Mouse (Mus musculus) adrenal gland, postnatal 4 days (tissue): ENCODE measurements around the gene Cactin. TPM values are rescaled to one million over a fixed set of nuclear protein-coding genes. Genes with fewer than 3 reads are reported as not detected.

ENCODE experiments used
- DNase-seq, 2 experiments: peaks; one replicate each; pipeline ENCODE4 v3.0.0; 2021 to 2022; ENCODE audit warnings: low spot score in 2 of 2, mixed read lengths in 2 of 2
- total RNA-seq, 2 experiments: library from RNA; stranded (reverse); gene quantifications; 2 replicates each; pipeline ENCODE4 v1.2.3; 2021

Cactin gene
- total RNA-seq, 2 experiments from 2014 or later: 43.8 to 44.4 TPM

- no peak for DNase-seq
Measured at GRCm38 (mm10) chr10:81340551-81341332, 19.8 kb downstream of the Cactin start.

DNA sequence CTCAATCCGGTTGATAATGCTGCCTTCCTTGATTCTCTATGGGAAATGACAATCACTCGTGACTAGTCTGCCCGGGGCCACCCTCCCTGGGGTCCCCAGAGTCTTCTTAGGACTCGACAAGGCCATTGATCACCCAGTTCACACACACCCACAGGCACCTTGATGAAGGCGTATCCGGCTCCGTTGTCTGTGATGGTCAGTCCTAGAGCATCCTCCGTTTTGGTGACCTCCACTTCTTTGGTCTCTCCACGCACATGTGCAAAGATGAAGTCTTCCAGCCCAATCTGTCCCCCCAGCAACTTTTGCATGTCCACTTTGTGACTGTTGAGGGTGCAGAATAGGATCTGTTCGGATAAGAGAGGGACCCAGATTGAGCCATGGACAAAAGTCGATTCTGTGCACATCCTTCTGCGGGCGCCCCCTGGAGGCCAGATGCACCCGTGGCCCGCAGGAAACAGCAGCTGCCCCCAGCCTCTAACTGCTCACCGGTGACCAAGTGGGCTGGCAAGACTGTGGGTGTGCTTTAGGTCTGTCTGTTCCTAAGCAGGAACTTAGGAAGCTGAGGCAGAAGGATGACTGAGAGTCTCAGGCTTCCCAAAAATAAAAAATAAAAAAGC is 20.5 kb downstream of the Cactin start:
- peak in 1 of 2 experiments; percentile 64 for DNase-seq

DNA sequence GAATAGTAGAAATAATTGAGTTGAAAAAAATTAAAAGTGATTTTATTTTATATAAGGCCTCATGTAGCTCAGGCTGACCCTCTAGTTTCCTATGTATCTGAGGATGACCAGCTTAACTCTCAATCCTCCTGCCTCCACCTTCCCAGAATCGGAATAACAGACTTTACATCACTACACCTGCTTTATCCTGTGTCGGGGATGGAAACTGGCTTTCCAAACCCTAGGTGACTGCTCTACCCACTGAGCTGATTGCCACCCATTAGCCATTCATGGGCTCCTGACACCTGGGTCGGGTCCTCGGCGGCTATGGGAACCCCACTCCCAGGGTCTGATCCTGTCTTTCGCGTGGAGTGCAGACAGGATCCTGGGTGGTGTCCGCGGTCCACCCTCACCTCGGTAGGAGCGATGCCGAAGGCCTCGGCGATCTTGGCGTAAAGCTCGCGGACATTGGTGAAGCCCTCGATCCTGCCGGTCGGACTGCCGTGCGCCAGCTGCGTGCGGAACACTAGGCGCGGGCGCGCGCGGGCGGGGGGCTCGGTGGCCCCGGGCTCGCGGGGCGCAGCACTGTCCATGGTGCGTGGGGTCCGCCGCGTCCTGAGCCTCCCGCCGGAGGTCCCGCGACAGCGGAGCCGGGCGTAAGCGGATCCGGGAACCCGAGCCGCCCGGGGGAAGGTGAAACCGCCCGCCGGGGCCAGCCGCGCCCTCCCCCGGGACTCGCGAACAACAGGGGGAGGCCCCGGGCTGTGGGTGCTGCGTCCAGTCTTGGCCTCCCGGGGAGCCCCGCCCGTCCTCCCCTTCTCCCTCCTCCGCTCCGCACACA is 22.0 kb downstream of the Cactin start, which contains the start of gene Gipc3:
Gene Gipc3, minus strand, starts transcription at position 581 of the 820 bp plus-strand sequence.
- no peak for DNase-seq

DNA sequence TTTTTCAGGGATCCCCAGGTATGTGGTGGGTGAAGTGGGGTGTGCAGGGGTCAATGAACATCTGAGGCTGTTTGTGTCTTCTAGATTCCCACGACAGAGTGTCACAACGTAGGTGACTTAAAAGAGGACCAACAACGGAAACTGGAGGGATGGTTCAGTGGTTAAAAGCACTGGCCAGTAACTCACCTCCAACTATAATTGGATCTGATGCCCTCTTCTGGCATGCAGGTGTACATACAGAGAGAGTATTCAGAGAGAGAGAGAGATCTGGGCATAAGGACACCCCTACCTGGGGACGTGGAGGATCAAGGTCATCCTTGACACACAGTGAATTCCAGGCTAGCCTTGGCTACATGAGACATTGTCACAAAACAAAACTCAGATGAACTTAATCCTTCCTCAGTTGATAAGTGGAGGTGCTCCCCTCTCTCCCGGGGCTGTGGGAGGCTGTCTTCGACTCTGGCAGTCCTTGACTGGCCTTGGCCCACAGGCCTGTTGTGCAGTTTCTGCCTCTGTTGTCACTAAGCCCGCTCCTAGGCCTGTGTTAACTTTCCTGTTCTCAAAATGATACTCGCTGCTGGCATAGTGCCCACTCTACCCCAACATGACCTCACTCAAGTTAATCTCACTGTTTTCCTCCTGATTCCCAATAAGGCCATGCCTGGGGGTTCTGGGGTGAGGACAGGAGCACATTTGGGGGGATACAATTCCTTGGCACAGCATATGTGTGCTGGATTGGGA is 23.7 kb downstream of the Cactin start:
- DNase-seq: no peak

DNA sequence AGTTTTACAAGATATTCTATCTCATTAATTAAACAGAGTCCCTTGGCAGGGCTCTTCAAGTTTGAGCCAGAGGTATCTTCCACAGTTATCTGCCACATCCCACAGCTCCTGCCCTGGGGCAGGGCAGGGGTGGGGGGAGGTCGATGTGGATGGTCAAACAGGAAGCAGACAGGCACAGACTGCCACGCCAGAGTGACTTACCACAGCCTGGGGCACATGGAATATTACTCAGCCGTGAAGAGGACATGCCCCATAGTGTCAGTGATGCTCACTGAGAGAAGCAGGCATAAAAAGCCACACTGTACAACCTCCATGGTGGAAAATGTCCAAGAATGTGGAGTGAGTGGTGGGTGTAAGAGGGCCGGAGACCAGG is 24.2 kb downstream of the Cactin start:
- DNase-seq: no peak

- peak in 1 of 2 experiments; percentile 55 for DNase-seq
Measured at GRCm38 (mm10) chr10:81346453-81347067, 25.7 kb downstream of the Cactin start.

DNA sequence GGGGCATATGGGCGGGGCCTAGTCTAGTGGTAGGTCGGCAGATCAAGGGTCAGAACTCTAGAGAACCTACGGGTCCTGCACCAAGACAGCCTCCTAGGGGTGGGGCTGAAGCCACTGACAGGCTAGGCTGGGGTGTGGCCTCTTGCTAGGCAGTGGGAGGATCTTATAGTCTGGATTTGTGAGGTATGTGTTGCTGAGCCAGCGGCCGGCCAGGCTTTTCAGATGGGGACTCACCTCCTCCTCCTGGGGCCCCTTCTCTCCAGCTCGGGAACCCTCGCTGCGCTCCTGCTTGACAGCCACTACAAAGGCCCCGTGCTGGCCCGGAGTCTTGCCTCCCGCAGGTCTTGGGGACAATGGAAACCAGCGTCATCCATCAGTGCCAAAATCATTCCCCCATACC is 28.2 kb downstream of the Cactin start:
- DNase-seq: no peak

GRCm38 (mm10) chr10:81349961-81350350 is 29.1 kb downstream of the Cactin start:
- DNase-seq: no peak

- DNase-seq: peak; percentile 97 to 98
Measured at GRCm38 (mm10) chr10:81350351-81351063, 29.6 kb downstream of the Cactin start, which contains the start of gene Hmg20b. TSS of gene Hmg20b (minus strand) at chr10:81350480.

DNA sequence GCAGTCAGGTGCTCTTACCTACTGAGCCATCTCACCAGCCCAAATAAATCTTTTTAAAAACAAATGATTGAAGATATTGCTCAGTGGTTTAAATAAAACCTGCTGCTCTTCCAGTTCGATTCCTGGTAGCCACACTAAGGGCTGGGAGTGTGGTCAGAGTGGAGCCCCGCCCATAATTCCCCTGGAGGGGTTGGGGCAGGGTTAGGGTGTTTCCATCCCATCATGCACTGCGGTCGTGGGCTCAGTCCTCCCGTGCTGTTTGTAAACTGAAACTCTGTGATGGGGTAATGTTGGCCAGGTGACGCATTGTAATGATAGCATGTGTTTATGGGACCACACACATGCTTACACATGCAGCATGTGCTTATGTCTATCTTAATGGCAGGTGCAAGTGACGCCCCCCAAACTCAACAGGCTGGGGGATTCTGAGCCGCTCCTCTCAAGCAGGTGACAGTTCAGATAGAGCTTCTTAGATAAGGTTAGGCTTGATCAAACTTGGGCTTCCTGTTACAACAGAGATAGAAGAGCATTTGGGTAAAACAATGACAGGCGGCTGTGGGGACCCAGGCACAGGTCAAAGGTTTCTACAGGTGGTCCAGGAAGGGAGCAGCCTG is 30.9 kb downstream of the Cactin start:
- no peak for DNase-seq

GRCm38 (mm10) chr10:81354738-81355477 is 34.0 kb downstream of the Cactin start:
- DNase-seq: no peak

DNA sequence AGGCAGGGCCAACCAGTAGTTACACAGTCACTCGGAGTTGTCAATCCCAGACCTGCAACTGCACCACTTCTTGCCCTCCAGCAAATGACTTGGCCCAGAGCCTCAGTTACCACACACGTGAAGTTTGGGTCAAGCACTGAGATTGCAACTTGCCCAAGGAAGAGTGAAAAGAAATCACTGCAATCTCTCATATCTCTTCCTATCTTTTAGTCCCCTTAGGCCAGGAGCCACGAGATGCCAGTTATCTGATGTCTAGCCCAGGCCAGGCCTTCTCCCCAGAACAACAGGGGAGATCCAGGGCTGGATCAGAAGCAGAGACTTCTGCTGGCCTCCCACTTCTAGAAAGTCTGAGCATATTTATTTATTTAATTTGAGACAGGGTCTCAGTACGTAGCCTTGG is 34.6 kb downstream of the Cactin start:
- DNase-seq: no peak

GRCm38 (mm10) chr10:81356352-81356990 is 35.6 kb downstream of the Cactin start:
- DNase-seq: no peak

DNA sequence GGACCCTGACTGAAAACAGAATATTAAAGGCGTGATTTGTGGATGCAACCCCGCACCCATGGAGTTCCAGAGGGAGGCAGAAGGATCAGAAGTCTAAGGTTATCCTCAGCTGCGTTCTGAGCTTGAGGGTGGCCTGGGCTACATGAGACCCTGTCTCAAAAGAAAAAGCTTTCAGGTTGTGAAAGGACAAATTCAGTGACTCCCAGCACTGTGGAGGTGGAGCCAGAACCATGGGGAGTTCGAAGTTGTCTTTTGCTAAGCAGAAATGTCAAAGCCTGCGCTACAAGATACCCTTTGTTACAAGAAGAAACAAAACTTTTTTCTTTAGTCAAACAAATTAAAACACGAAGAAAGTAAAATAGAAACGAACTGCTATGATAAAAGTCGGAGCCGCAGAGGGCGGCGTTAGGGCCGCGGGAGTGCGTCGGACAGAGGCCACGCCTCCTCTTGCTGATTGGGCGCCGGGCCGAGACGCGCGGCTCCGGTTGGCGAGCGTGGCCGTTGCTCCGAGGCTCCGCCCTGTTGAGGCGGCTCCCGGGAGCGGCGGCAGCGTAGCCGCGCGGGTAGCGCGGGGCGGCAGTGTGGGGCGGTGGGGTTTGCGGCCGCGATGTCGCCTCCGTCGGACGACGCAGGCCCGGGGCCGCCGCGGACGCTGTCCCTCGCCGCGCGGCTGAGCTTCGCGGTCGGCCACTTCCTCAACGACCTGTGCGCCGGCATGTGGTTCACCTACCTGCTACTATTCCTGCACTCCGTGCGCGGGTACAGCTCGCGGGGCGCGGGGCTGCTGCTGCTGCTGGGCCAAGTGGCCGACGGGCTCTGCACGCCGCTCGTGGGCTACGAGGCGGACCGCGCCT is 36.3 kb downstream of the Cactin start, which contains the start of gene Mfsd12:
Gene Mfsd12, plus strand, starts transcription at position 501 of the 854 bp plus-strand sequence.
- DNase-seq: peak; percentile 71 to 76

- DNase-seq: no peak
Measured at GRCm38 (mm10) chr10:81358209-81358608, 37.3 kb downstream of the Cactin start.

DNA sequence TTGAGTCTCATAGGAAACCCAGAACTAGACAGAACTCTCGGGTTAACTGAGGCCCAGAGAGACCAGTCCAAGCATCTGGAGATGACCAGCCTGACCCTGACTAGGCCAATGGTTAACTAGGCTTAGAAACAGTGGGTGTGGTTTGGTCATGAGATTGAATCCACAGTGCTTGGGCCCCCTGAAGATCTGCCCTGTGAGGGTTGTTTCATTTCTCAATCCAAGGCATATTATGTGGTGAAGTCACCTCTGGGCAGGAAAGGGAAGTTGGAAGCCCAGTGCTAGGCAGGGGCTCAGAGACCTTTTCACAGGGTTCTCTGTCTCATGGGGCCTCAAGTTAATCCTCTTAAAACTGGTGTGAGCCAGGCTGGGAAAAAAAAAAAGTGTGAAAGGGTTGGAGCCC is 37.9 kb downstream of the Cactin start:
- no peak for DNase-seq

DNA sequence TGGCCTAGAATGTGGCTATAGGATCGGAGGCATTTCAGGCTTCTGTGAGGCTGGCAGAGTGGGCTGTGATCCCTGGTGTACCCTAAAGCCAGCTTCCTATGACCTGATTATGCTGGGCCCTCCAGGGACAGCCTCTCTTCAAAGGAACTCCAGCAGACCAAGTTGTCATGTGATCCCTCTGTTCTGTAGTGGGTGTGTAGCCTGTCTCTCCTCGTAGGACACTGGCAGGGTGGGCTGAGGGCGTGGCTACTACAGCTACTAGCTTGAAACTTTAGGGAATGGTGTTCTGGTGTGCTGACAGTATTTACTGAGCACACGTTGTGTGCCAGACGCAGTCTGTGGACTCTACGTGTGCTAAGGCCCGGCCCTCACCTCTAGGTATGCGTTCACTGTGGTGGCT is 39.8 kb downstream of the Cactin start:
- DNase-seq: no peak
